ENCODE assay signal across 1 mouse cellular context in the genomic region with DNA sequence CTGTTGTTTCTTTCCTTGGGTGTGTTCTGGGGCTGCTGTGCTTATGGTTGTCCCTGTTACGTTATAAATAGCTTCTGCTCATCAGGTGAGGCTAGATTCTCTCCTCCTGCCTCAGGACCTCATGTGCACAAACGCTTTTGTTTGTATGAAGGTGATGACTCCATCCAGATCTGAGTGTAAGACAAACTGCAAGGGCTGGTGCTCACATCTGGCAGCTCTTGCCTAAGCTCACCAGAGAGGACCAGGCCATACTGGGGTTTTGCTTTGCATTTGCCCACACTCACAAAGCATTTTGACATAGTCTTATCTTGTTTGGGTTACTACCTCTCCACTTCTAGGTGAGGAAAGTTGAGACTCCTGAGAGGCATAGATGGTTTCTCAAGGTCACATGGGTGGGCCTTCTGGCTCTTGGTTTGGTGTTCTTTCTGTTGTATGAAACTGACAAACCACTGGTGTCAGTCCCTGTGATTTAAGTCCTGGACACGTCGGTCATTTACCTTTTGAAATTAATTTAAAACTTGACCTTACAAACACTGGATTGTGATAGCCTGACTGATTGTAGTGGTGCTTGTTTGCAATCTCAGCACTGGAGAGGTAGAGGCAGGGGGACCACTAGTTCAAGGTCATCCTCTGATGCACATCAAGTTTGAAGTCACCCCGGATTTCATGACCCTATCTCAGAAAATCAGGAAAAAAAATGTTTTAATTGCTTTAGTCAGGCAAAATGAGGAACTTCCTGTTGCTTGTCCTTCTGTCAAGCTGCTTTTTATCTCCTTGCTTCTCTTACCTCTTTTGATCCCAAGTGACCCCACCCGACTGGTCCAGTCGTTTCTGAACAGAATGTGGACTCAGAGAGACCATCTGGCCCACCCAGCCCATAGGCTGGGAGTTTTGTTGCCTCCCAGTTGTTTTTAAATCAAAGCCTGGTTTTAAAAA.
A peak's percentile ranks its signal among the peaks of the same experiment; 100 is the strongest.
TF ChIP-seq lines count a peak whose summit lies in the region.

No protein-coding gene starts in this region.

TF ChIP-seq in MEL, 35 proteins besides CTCF, POLR2A, EP300 and RAD21:
- TF ChIP-seq CHD2 (IDR thresholded peaks at IDR 0.05; ENCODE audit: low read length) (no peak), RCOR1 (IDR thresholded peaks at IDR 0.05; ENCODE audit: low read depth, low read length) (peak; percentile 52; the same call in 1 of the 2 replicates), E2F4 (IDR thresholded peaks at IDR 0.05; ENCODE audit: borderline replicate concordance, low read depth, low read length) (no peak), ETS1 (IDR thresholded peaks at IDR 0.05; ENCODE audit: low read depth, low read length) (peak; percentile 39; the same call in 1 of the 2 replicates), HCFC1 (IDR thresholded peaks at IDR 0.05; ENCODE audit: low read depth, low read length) (no peak), GATA1 (IDR thresholded peaks at IDR 0.05; ENCODE audit: low read depth, low read length) (peak; percentile 65), POLR2AphosphoS2 (IDR thresholded peaks at IDR 0.05; ENCODE audit: low read length) (no peak), NELFE (IDR thresholded peaks at IDR 0.05; ENCODE audit: low read depth, low read length) (no peak), GABPA (IDR thresholded peaks at IDR 0.05; ENCODE audit: low read depth, low read length) (no peak), TCF12 (IDR thresholded peaks at IDR 0.05; ENCODE audit: low read depth, low read length) (peak; percentile 23; the same call in 1 of the 2 replicates), USF1 (IDR thresholded peaks at IDR 0.05; ENCODE audit: low read depth, low read length) (no peak), ELF1 (IDR thresholded peaks at IDR 0.05; ENCODE audit: low read depth, low read length) (no peak), ZMIZ1 (IDR thresholded peaks at IDR 0.05; ENCODE audit: low read depth, low read length) (no peak), SIN3A (IDR thresholded peaks at IDR 0.05; ENCODE audit: low read length) (peak; percentile 47; the same call in 1 of the 2 replicates), ZNF384 (IDR thresholded peaks at IDR 0.05; ENCODE audit: low read depth, low read length) (peak; percentile 89), TAL1 (IDR thresholded peaks at IDR 0.05; ENCODE audit: low read length) (no peak)
